Mouse (Mus musculus): Measurements from ENCODE around the gene 1810009A15Rik. TPM values are rescaled to one million over a fixed set of nuclear protein-coding genes. Genes with fewer than 3 reads are reported as not detected.
"Not testable (repeated sequence)": the region's sequence is repeated elsewhere in the genome, so short reads cannot be mapped to it uniquely, and the experiment has no call there.

Gene 1810009A15Rik
- total RNA-seq, 2 experiments from 2014 or later = 19.5 to 23.4 TPM

DNA sequence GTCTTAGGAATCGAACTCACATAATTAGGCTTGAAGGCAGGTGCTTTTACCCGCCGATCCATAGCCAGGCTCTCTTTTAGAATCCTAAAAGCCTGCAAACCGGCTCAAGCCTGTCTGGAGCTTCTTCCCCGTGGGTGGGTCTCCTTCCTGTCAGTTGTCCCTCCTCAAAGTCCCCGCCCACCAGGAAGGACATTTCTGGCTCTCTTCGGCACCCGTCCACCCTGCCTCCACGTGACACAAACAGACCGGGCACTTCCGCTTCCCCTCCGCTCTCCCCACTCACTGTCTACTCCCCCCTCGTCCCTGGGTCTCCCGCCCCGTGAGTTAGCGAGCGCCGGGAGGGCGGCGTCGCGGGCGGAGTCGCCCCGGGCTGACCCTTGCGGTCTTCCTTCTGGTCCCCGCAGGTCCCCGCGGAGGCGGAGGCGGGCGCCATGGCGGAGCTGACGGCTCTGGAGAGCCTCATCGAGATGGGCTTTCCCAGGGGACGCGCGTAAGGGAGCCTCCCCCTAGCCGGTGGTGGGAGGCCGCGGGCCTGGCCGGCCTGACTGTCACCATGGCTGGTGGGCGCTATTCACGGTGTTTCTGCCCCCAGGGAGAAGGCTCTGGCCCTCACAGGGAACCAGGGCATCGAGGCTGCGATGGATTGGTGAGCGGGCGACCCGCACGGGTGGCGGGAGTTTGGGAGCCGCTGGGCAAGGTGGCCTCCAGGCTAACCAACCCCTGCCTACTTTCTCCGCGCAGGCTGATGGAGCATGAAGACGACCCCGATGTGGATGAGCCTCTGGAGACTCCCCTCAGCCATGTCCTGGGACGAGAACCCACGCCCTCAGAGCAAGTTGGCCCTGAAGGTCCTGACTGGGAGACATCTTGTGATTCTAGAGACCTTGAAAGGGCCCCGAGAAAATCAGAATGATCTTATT, 17.1 kb upstream of the 1810009A15Rik start, which contains the start of gene Ubxn1:
Gene Ubxn1 (plus strand): TSS at position 230 of the 920 bp plus-strand sequence.
- intact Hi-C loops (cut with DNase I) = no loop called here
- DNase-seq (ENCODE audit: extremely low spot score in 1 of 2, low spot score in 2 of 2) = peak; percentile 96 to 98

- no peak for DNase-seq (ENCODE audit: extremely low spot score in 1 of 2, low spot score in 2 of 2)
- intact Hi-C loops (cut with DNase I) = no loop called here
Observed at GRCm38 (mm10) chr19:8872266-8872840, 16.3 kb upstream of the 1810009A15Rik start.

DNA sequence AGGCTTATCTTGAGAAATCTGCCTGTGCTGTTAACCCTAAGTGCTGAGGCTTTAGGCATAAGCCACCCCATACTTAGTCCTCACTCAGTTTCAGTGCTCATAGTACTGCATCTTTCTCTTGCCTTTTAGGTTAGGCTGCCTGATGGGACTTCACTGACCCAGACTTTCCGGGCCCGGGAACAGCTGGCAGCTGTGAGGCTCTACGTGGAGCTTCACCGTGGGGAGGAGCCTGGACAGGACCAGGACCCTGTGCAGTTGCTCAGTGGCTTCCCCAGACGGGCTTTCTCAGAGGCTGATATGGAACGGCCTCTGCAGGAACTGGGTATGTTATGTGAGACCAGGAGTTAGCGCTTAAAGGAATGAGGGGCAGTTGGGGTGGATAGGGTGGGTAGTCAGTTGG, 13.6 kb upstream of the 1810009A15Rik start:
- DNase-seq (ENCODE audit: extremely low spot score in 1 of 2, low spot score in 2 of 2) = no peak
- intact Hi-C loops (cut with DNase I) = no loop called here

DNA sequence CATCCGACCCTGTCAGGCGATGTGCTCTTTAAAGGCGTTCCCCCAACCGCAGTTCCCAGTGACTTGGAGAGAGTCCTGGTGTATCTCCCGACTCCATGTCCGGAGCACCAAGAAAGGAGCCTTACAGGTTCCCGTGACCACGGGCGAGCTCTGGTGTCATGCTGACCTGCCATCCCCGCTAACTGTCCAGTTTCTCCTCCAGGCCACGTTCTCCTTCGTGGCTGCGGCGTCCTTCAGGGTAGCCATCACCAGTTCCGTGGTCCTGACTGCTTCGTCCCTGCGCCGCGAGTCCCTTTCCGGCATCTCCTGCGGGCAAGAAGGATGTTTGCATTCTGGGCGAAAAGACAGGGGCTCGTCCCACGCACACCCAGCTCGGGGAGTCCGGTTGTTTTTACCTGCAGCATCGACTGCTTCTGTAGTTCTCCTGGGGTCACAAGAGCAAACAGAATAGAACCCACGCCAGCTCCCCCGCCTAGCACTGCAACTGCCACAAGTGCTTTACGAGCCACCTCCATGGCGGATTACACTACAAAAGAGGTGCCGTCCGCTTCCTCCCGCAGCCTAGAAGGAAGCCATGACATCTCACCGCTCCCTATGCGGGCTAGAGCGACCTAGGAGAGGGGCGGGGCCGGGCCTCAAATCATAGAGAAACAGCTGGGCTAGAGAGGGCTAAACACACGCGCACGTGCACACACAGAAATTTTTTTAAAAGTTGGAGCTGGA, 8.2 kb upstream of the 1810009A15Rik start, which contains the start of gene Uqcc3:
Gene Uqcc3 (minus strand): TSS at position 613 of the 723 bp plus-strand sequence.
- intact Hi-C loops (cut with DNase I) = no loop called here
- peak; percentile 89 to 93 for DNase-seq (ENCODE audit: extremely low spot score in 1 of 2, low spot score in 2 of 2)

DNA sequence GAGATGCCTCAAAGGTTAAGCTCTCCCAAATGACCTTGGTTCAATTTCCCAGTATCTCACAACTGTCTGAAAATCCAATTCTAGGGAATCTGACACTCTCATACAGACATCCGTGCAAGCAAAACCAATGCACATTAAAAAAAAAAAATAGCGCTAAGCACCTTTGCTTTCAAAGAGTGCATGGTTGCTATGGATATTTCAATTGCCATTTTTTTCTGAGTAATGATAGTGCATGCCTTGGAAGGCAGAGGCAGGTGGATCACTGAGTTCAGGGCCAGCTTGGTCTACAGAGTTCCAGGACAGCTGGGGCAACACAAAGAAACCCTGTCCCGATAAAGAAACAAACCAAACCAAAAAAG, 7.6 kb upstream of the 1810009A15Rik start:
- intact Hi-C loops (cut with DNase I) = no loop called here
- no peak for DNase-seq (ENCODE audit: extremely low spot score in 1 of 2, low spot score in 2 of 2)

DNA sequence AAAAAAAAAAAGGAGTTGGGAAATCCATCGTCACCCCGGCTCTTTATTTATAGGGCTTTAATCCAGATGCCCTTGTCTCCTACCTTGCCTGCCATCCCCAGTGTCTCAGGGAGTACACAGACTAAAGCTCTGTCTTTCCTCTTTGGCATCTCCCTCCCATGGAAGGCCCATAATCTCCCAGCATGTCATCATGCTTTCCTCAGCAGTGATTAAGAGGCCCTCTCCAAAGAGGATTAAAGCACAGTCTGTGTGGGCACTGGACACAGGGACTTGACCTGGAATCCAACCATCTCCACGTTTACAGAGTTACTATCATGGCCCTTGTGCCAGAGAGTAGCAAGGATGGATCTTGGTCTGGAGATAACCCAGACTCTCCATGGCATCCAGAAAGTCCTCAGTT, 5.0 kb upstream of the 1810009A15Rik start, which contains the start of the genes Lbhd1 and Gm49403:
Gene Lbhd1 (plus strand): TSS at position 117 of the 400 bp plus-strand sequence.
Gene Gm49403 (plus strand): TSS at position 315 of the 400 bp plus-strand sequence.
- intact Hi-C loops (cut with DNase I) = no loop called here
- no peak for DNase-seq (ENCODE audit: extremely low spot score in 1 of 2, low spot score in 2 of 2)

GRCm38 (mm10) chr19:8886916-8887584, 1.6 kb upstream of the 1810009A15Rik start:
- intact Hi-C loops (cut with DNase I) = no loop called here
- no peak for DNase-seq (ENCODE audit: extremely low spot score in 1 of 2, low spot score in 2 of 2)

DNA sequence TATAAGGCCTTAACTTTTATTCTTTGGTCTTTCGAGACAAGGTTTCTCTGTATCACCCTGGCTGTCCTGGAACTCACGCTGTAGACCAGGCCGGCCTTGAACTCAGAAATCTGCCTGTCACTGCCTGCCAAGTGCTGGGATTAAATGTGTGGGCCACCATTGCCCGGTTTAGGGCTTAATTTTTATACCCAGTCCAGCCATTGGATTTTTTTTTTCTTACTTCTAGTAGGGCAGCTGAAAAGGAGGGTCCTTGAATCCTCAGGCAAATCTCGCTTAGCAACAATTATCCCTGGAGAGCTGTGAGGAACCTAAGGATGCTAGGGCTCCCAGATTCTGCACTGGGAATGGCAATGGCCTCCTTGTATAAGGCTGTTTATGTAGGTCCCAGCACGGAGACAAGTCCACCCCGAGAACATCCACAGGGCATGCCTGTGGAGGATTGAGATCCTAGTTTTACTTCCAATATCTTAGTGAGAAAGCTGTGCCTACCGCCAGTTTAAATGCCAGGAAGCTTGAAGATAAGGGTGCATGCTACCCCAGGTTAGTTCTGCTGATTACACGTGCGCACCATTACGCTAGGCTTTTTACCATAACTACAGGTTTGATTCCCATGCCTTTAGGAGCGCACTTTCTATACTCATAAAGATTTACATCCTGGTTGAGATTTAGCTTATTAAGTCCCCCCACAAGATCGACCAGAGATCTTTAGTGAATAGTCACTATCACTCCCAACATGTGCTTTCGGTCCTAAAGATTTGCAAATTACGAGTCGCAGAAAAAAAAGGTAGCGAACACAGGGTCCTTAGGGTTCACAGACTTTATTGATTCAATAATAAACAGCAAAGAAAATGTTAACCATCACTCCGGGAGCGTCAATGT, 829 bp upstream of the 1810009A15Rik start:
- intact Hi-C loops (cut with DNase I) = no loop called here
- DNase-seq (ENCODE audit: extremely low spot score in 1 of 2, low spot score in 2 of 2) = no peak

DNA sequence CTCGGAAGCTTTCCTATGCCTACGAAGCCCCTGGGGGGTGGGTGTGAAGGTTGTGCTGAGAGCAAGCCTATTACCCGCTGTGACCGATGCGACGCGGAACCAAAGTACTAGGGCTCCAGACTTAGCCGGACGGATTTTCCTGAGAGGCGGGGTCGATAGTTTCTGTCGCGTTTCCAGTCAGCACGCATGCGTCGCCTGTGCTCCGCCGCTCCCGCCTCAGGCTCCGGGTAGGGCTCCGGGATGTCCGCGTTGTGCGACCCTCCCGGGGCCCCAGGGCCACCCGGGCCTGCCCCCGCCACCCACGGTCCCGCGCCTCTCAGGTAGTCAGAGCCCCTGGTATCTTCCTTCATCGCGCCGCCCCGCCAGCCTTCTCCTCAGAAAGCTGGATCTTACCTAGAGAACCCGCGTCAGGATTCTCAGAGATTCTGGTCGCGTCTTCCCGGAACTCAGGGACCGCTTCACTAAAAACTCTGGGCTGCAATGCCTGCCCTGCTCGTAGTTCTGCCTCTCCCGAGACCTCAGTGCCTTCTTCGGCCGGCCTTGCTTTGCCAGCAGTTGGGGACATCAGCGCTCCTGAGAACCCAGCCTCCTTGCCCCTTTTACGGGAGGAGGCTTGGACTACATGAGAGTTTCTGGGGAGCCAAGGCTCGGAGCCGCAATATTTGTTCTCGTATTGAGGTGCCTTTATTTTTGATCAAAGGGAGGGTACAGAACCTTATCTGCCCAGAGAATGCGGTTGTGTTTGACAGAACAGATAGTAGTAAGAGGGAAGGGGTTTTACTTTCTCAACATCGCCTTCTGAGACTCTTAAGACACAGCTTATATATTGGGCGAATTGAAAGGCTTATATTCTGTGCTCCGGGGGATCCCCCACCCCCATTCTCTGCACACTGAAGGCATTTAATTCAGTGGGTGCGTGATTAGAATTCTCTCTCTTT, 4.4 kb downstream of the 1810009A15Rik start, which contains the start of gene Ints5:
Gene Ints5 (plus strand): TSS at position 177 of the 938 bp plus-strand sequence.
- peak; percentile 82 to 90 for DNase-seq (ENCODE audit: extremely low spot score in 1 of 2, low spot score in 2 of 2)

DNA sequence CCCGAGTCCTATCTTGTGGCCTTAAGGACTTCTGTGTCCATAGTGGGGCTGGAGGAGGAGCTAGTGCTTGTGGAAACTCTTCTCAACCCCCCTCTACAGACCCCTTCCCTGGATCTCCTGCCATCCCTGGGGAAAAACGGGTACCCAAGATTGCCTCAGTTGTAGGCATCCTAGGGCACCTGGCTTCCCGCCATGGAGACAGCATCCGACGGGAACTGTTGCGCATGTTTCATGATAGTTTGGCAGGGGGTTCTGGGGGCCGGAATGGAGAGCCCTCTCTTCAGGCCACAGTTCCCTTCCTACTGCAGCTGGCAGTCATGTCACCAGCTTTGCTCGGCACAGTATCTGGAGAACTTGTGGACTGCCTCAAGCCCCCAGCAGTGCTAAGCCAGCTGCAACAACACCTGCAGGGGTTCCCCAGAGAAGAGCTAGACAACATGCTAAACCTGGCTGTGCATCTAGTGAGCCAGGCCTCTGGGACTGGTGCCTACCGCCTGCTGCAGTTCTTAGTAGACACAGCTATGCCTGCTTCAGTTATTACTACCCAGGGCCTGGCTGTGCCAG, 6.8 kb downstream of the 1810009A15Rik start:
- DNase-seq (ENCODE audit: extremely low spot score in 1 of 2, low spot score in 2 of 2) = peak in 1 of 2 experiments; percentile 41
- intact Hi-C loops (cut with DNase I) = loop anchor here (5.0 kb wide), 1 partner anchor 53 kb away; no protein-coding TSS in a partner anchor

More for the DNA sequence above, 4.4 kb downstream of the 1810009A15Rik start, which contains the start of gene Ints5:
- intact Hi-C loops (cut with DNase I) = no loop called here

DNA sequence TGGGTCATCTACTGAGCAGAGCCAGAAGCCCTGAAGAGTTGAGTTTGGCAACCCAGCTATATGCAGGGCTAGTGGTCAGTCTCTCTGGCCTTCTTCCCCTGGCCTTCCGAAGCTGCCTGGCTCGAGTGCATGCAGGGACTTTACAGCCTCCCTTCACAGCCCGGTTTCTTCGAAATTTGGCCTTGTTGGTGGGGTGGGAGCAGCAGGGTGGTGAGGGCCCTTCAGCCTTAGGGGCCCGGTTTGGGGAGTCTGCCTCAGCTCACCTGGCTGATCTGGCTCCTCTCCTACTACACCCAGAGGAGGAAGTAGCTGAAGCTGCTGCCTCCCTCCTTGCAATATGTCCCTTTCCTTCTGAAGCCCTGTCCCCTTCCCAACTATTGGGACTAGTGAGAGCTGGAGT, 7.6 kb downstream of the 1810009A15Rik start:
- intact Hi-C loops (cut with DNase I) = loop anchor here (5.0 kb wide), 1 partner anchor 54 kb away; no protein-coding TSS in a partner anchor

GRCm38 (mm10) chr19:8897211-8897864, 8.7 kb downstream of the 1810009A15Rik start:
- peak in 1 of 2 experiments; percentile 74 for DNase-seq (ENCODE audit: extremely low spot score in 1 of 2, low spot score in 2 of 2)
- intact Hi-C loops (cut with DNase I) = loop anchor here (5.0 kb wide), 1 partner anchor 55 kb away; no protein-coding TSS in a partner anchor

More for the DNA sequence above, 7.6 kb downstream of the 1810009A15Rik start:
- DNase-seq (ENCODE audit: extremely low spot score in 1 of 2, low spot score in 2 of 2) = not testable (repeated sequence)

GRCm38 (mm10) chr19:8897865-8898495, 9.3 kb downstream of the 1810009A15Rik start, which contains the start of gene Ganab:
TSS of gene Ganab (plus strand) at chr19:8898071.
- intact Hi-C loops (cut with DNase I) = loop anchor here (5.0 kb wide), 1 partner anchor 56 kb away; no protein-coding TSS in a partner anchor
- peak; percentile 94 to 98 for DNase-seq (ENCODE audit: extremely low spot score in 1 of 2, low spot score in 2 of 2)

DNA sequence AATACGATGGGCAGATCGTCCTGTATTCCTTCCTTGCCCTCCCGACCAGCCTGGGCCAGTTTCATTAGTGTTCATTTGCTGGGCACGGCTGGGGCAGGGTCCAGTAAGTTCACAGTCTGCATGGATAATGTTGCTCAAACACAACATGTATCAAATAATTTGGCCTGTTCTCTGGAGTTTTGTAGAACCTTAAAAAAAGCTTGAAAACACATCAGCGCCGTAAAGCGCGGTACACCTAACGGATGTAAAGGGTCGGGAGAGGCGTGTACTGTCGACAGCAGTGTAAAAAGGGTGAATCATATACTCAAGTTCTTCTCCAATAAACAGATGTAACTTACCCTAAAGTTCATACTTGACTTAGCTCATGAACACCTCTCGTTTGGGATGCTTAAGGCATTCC, 9.9 kb downstream of the 1810009A15Rik start:
- intact Hi-C loops (cut with DNase I) = loop anchor here (5.0 kb wide), 1 partner anchor 56 kb away; no protein-coding TSS in a partner anchor
- DNase-seq (ENCODE audit: extremely low spot score in 1 of 2, low spot score in 2 of 2) = no peak

DNA sequence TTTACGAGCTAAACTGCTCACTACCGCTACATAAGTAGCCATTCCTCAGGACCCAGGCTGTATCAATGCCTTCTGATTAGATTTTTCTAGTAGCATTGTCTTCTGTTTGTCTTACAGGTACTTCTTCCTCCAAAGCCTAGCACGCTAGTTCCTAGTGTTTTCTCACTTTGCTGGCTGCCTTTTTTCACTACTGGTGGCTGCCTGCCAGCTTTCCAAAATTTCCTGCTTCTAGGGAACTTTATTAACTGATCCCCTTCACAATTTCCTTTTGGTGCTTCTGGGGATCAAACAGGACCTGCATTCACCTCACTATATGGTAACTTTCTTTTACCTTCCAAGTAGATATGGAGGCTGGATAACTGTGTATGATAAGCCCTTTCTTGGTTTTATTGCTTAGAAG, 10.4 kb downstream of the 1810009A15Rik start:
- no peak for DNase-seq (ENCODE audit: extremely low spot score in 1 of 2, low spot score in 2 of 2)
- intact Hi-C loops (cut with DNase I) = loop anchor here (5.0 kb wide), 1 partner anchor 57 kb away; no protein-coding TSS in a partner anchor

Measured in left cerebral cortex, postnatal 10 days (tissue).